Mouse (Mus musculus) megakaryocyte, adult 5-6 weeks (primary cell): ENCODE measurements at regions not wholly inside any gene's neighbourhood (a gene's known extent, or its start where the extent isn't known, plus 50 kb on each side); places are given as distances from the start of the nearest gene placed in this dataset.

Experiments
- ATAC-seq: 2 replicates; pipeline ENCODE4 v1.8.0; 2016; ENCODE audit warnings: mild to moderate bottlenecking, inconsistent platforms; ENCODE audit not compliant: poor library complexity, severe bottlenecking

- ATAC-seq: no peak
These were observed 143.6 kb downstream of the Dmrta2 start for GRCm38 (mm10) chr4:110121447-110121846.

GRCm38 (mm10) chr4:110125067-110125784 lies 147.4 kb downstream of the Dmrta2 start:
- no peak for ATAC-seq

- no peak for ATAC-seq
These were observed 150.2 kb downstream of the Dmrta2 start for GRCm38 (mm10) chr4:110127941-110128520.

GRCm38 (mm10) chr4:110128918-110129317 lies 151.1 kb downstream of the Dmrta2 start:
- no peak for ATAC-seq

GRCm38 (mm10) chr4:110129518-110129917 lies 151.7 kb downstream of the Dmrta2 start:
- ATAC-seq: no peak

- no peak for ATAC-seq
These were observed 154.2 kb downstream of the Dmrta2 start for GRCm38 (mm10) chr4:110132061-110132460.

GRCm38 (mm10) chr4:110134036-110134435 lies 156.2 kb downstream of the Dmrta2 start:
- no peak for ATAC-seq

GRCm38 (mm10) chr4:110145229-110145628 lies 167.4 kb downstream of the Dmrta2 start:
- no peak for ATAC-seq

GRCm38 (mm10) chr4:110152103-110152946 lies 174.5 kb downstream of the Dmrta2 start:
- no peak for ATAC-seq
